Mouse (Mus musculus): ENCODE data around the gene Chchd10. TPM values are rescaled to one million over a fixed set of nuclear protein-coding genes. Genes with fewer than 3 reads are reported as not detected.

Gene Chchd10
- total RNA-seq, 1 experiment from 2014 or later = 39.6 TPM

DNA sequence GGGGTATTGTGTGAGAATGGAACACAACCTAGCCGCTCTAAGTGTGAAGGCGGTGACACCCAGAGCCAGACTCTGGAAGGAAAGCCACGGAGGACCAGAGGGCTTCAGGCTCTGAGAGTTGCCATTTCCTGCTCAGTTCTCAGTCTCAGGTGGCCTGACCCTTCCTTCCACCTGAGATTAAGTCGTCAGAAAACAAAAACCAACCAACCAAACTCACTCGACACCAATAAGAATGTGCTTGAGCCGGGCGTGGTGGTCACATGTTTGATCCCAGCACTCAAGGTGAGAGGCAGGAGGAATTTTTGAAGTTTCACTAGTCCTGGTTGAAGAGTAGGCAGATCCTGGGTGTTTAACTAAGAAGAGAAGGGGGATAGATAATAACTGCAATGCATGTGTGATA is 13.0 kb downstream of the Chchd10 start:
- no peak for ATAC-seq (replicated peaks; ENCODE audit: low read depth, poor library complexity, severe bottlenecking)

DNA sequence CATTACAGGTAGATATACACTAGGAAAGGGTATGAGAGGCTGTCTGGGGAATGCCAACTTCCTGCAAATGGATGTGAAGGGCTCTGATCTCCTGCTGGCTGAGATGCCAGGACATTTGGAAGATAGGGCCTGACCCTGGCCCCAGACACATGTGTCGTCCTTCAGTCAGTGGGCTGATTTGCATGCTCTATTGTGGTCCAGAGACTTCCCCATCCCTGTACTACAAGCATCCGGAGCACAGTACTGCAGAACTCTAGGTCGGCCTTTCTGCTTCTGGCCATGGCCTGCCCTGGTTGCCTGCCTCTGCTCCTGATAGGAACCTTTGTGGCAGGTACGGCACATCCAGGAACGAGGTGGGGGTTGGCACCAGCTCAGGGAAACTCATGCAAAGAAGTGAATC is 15.1 kb downstream of the Chchd10 start:
- no peak for ATAC-seq (replicated peaks; ENCODE audit: low read depth, poor library complexity, severe bottlenecking)

GRCm38 (mm10) chr10:75949053-75950045 is 16.4 kb downstream of the Chchd10 start:
- ATAC-seq (replicated peaks; ENCODE audit: low read depth, poor library complexity, severe bottlenecking) = 0 out of 2 replicates have a peak, but pooled peaks have one; percentile 31

DNA sequence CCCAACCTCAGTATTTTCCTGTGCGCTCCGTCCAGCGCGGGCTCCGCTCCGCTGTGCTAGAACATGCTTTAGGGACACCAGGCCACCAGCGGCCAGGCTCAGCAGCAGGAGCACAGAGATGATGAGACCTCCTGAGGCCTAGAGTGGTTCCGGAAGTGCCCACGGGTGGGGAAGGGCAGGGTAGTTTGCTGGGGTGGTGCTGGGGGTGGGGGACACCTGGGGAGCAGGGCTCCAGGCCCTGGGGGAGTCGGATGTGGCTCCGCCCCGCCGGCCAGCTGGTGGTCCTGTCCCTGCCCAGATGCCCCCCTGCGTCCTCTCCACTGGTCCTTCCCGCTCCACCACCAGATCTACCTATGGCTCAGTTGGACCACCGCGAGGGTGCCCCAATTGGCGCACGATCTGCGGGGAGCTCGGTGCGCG is 17.9 kb downstream of the Chchd10 start:
- ATAC-seq (replicated peaks; ENCODE audit: low read depth, poor library complexity, severe bottlenecking) = no peak

GRCm38 (mm10) chr10:75951424-75952050 is 18.6 kb downstream of the Chchd10 start:
- ATAC-seq (replicated peaks; ENCODE audit: low read depth, poor library complexity, severe bottlenecking) = peak; percentile 49

GRCm38 (mm10) chr10:75954381-75954811 is 21.5 kb downstream of the Chchd10 start, which contains the start of gene Gm5134:
Gene Gm5134 (plus strand): TSS chr10:75954514.
- peak; percentile 67 for ATAC-seq (replicated peaks; ENCODE audit: low read depth, poor library complexity, severe bottlenecking)

- ATAC-seq (replicated peaks; ENCODE audit: low read depth, poor library complexity, severe bottlenecking) = no peak
Observed at GRCm38 (mm10) chr10:75973846-75974245, 40.9 kb downstream of the Chchd10 start.

DNA sequence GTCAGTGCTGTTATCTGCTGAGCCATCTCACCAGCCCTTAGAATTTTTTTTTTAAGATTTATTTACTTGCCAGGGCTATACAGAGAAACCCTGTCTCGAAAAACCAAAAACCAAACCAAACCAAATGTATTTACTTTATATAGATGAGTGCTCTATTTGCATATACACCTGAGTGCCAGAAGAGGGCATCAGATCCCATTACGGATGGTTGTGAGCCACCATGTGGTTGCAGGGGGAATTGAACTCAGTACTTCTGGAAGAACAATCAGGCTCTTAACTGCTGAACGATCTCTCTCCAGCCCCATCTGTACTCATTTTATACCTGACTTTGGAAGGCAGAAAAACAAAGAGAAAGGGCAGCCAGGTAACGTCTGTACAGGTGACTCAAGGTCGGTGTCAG is 42.3 kb downstream of the Chchd10 start:
- no peak for ATAC-seq (replicated peaks; ENCODE audit: low read depth, poor library complexity, severe bottlenecking)

DNA sequence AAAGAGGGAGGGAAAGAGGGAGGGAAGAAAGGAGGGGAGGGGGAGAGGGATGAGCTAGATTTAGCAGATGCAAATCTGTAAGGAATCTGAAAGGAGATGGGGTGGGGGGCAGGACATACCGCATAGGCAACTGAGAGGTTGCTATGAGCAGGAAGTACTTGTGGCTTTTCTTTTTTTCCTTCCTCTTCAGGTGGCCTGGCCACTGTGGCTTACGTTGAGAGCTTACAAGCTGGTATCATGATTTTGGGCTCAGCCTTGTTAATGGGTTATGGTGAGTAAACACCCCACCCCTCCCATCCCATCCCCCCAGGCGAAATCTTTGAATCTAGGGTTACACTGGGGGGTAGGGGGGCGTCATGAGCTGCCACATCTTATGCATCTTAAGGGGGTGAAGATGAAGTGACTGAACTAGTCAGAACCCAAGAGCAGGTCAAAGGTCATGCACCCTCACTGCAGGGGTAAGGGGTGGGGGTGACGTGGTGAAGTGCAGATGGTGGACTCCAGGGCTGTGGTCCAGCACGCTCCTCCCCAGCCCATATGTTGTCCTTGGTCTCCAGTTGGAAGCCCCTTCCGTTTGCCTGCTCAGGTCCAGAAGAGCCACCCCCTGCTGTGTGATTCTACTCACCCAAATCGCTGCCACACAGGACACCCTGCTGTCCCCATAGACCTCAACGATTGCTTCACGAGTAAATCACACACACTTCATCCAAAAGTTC is 45.3 kb downstream of the Chchd10 start:
- ATAC-seq (replicated peaks; ENCODE audit: low read depth, poor library complexity, severe bottlenecking) = peak; percentile 69

- ATAC-seq (replicated peaks; ENCODE audit: low read depth, poor library complexity, severe bottlenecking) = no peak
Observed at GRCm38 (mm10) chr10:75978835-75979157, 45.9 kb downstream of the Chchd10 start.

GRCm38 (mm10) chr10:75979432-75979831 is 46.5 kb downstream of the Chchd10 start:
- ATAC-seq (replicated peaks; ENCODE audit: low read depth, poor library complexity, severe bottlenecking) = no peak

Other genes starting within 250 kb of the Chchd10 start
- 23.0 and 38.6 TPM in 2 replicates for gene Cabin1, start 168.8 kb upstream of the Chchd10 start, total RNA-seq (2017)
- 36.5 and 63.9 TPM in 2 replicates for gene Ddt, start 159.7 kb upstream of the Chchd10 start, total RNA-seq (2017)
- not detected in 2 replicates for gene Gm20441, start 152.2 kb upstream of the Chchd10 start, total RNA-seq (2017)
- gene Gstt3, start 151.7 kb upstream of the Chchd10 start, total RNA-seq (2017) = 2.3 and 7.5 TPM in 2 replicates
- 0.63 and 0.96 TPM in 2 replicates for gene Gstt1, start 134.5 kb upstream of the Chchd10 start, total RNA-seq (2017)
- gene Gstt4, start 110.6 kb upstream of the Chchd10 start, total RNA-seq (2017) = not detected in 2 replicates
- gene Gstt2, start 95.7 kb upstream of the Chchd10 start, total RNA-seq (2017) = 10.7 and 19.0 TPM in 2 replicates
- gene Mif, start 72.9 kb upstream of the Chchd10 start, total RNA-seq (2017) = 521 and 525 TPM in 2 replicates
- not detected in 2 replicates for gene Derl3, start 39.7 kb upstream of the Chchd10 start, total RNA-seq (2017)
- gene Smarcb1, start 11.5 kb upstream of the Chchd10 start, total RNA-seq (2017) = 76.4 and 88.3 TPM in 2 replicates
- 1.6 TPM in 1 of 2 replicates, not detected in the other for gene Mmp11, start 3.4 kb downstream of the Chchd10 start, total RNA-seq (2017)
- not detected in 2 replicates for gene Gm867, start 7.5 kb downstream of the Chchd10 start, total RNA-seq (2017)
- gene Vpreb3, start 9.9 kb downstream of the Chchd10 start, total RNA-seq (2017) = not detected in 2 replicates
- gene Gm5134, start 21.4 kb downstream of the Chchd10 start, total RNA-seq (2017) = 0.46 TPM in 1 of 2 replicates, not detected in the other
- gene Zfp280b, start 99.5 kb downstream of the Chchd10 start, total RNA-seq (2017) = 10.1 and 13.1 TPM in 2 replicates
- not detected in 2 replicates for gene Slc5a4b, start 177.8 kb downstream of the Chchd10 start, total RNA-seq (2017)
- not detected in 2 replicates for gene Slc5a4a, start 214.3 kb downstream of the Chchd10 start, total RNA-seq (2017)